Mouse (Mus musculus) heart, embryonic 14.5 days (tissue): Measurements from ENCODE around the gene Srarp. TPM values are rescaled to one million over a fixed set of nuclear protein-coding genes. Genes with fewer than 3 reads are reported as not detected.

Experiments used
- ATAC-seq: fragments of 200-750 bp; cut with Nextera tagmentation; 2 replicates; pipeline ENCODE4 v1.8.0; 2017; ENCODE audit warnings: low read depth, moderate TSS enrichment; ENCODE audit not compliant: insufficient number of reproducible peaks, insufficient read depth, low FRiP score
- H3K27ac ChIP-seq, 2 experiments: fragments of 200-500 bp in 1 of 2; fragments of 300-500 bp in 1 of 2; sonication (generic) in 1 of 2; replicated peaks in 1 of 2; 2 replicates each; pipeline ENCODE4 v1.5.1; 2012 to 2014; ENCODE audit warnings: low read depth in 2 of 2, low read length in 2 of 2, control low read depth in 1 of 2, mild to moderate bottlenecking in 1 of 2, mixed read lengths in 1 of 2; ENCODE audit not compliant: control insufficient read depth in 1 of 2, insufficient read depth in 1 of 2
- H3K27me3 ChIP-seq: fragments of 300-500 bp; sonication (generic); 2 replicates; pipeline ENCODE4 v1.6.1; 2014; ENCODE audit warnings: mild to moderate bottlenecking, low read length, control low read depth; ENCODE audit not compliant: control insufficient read depth, insufficient read depth
- H3K36me3 ChIP-seq: fragments of 300-500 bp; sonication (generic); 2 replicates; pipeline ENCODE4 v1.6.1; 2014; ENCODE audit warnings: mild to moderate bottlenecking, control low read depth, low read length, mixed read lengths; ENCODE audit not compliant: control insufficient read depth, insufficient read depth
- H3K4me1 ChIP-seq, 2 experiments: fragments of 200-500 bp in 1 of 2; fragments of 300-500 bp in 1 of 2; sonication (generic) in 1 of 2; 2 replicates each; pipeline ENCODE4 v1.6.1; 2012 to 2014; ENCODE audit warnings: low read length in 2 of 2, control low read depth in 1 of 2, mixed read lengths in 1 of 2; ENCODE audit not compliant: control insufficient read depth in 2 of 2, insufficient read depth in 2 of 2
- H3K4me2 ChIP-seq: fragments of 300-500 bp; sonication (generic); 2 replicates; pipeline ENCODE4 v1.6.1; 2014; ENCODE audit warnings: mild to moderate bottlenecking, low read length
- H3K4me3 ChIP-seq, 2 experiments: fragments of 200-500 bp in 1 of 2; fragments of 300-500 bp in 1 of 2; sonication (generic) in 1 of 2; 2 replicates each; pipeline ENCODE4 v1.5.1; 2012 to 2014; ENCODE audit warnings: low read length in 2 of 2, mild to moderate bottlenecking in 2 of 2, control low read depth in 1 of 2, low read depth in 1 of 2, moderate library complexity in 1 of 2; ENCODE audit not compliant: control insufficient read depth in 1 of 2, insufficient read depth in 1 of 2
- H3K9ac ChIP-seq: fragments of 300-500 bp; sonication (generic); 2 replicates; pipeline ENCODE4 v1.6.1; 2014; ENCODE audit warnings: mild to moderate bottlenecking, low read length
- H3K9me3 ChIP-seq: fragments of 300-500 bp; sonication (generic); 2 replicates; pipeline ENCODE4 v1.6.1; 2016; ENCODE audit warnings: low read length, control low read depth; ENCODE audit not compliant: control insufficient read depth
- WGBS: fragments of 180-500 bp; shearing (Covaris S2); extraction: QIAGEN DNeasy Blood & Tissue Kit; methylation state at CpG from one replicate; pipeline ENCODE4 v1.1.7; 2014; 5-methylcytosine and 5-hydroxymethylcytosine counted together
- polyA plus RNA-seq: library from polyadenylated mRNA; unstranded; fragments of >200 nt; fragmentation: Nextera tagmentation; extraction: Ambion mirVana; gene quantifications from 2 replicates; pipeline ENCODE4 v1.2.1, GENCODE M21; 2014

Gene Srarp
- polyA plus RNA-seq, 1 experiment from 2014 or later, result not detected

GRCm38 (mm10) chr4:141471491-141471890, 35.6 kb upstream of the Srarp start:
- H3K27ac ChIP-seq, result no peak overlapping the region
- H3K9ac ChIP-seq, result no peak overlapping the region
- H3K36me3 ChIP-seq, result peaks cover 100% of the 10 kb centered on the region
- no peak overlapping the region for H3K4me2 ChIP-seq
- no peak overlapping the region for H3K4me3 ChIP-seq
- no peaks in the 10 kb centered on the region for H3K4me1 ChIP-seq
- WGBS, result 95% methylated on average over 16 of the region's 16 CpGs
- H3K27me3 ChIP-seq, result no peaks in the 10 kb centered on the region
- H3K9me3 ChIP-seq, result no peaks in the 10 kb centered on the region
- ATAC-seq, result no peak

GRCm38 (mm10) chr4:141469343-141469742, 33.4 kb upstream of the Srarp start:
- Histone ChIP-seq H3K4me1 (no peaks in the 10 kb centered on the region), H3K9me3 (no peaks in the 10 kb centered on the region), H3K9ac (no peak overlapping the region), H3K4me3 (no peak overlapping the region), H3K27me3 (no peaks in the 10 kb centered on the region), H3K4me2 (no peak overlapping the region), H3K36me3 (peaks cover 100% of the 10 kb centered on the region), H3K27ac (no peak overlapping the region)
- 95% methylated on average over 9 of the region's 9 CpGs for WGBS
- ATAC-seq, result no peak

- ATAC-seq, result no peak
- H3K4me3 ChIP-seq, result no peak overlapping the region
- H3K9me3 ChIP-seq, result no peaks in the 10 kb centered on the region
- H3K36me3 ChIP-seq, result peaks cover 100% of the 10 kb centered on the region
- 67% methylated on average over 10 of the region's 10 CpGs for WGBS
- no peaks in the 10 kb centered on the region for H3K4me1 ChIP-seq
- no peak overlapping the region for H3K4me2 ChIP-seq
- H3K27ac ChIP-seq, result no peak overlapping the region
- H3K9ac ChIP-seq, result no peak overlapping the region
- no peaks in the 10 kb centered on the region for H3K27me3 ChIP-seq
These were observed 32.7 kb upstream of the Srarp start for GRCm38 (mm10) chr4:141468576-141468975.

GRCm38 (mm10) chr4:141467581-141467927, 31.6 kb upstream of the Srarp start:
- Histone ChIP-seq H3K9me3 (no peaks in the 10 kb centered on the region), H3K4me1 (no peaks in the 10 kb centered on the region), H3K27ac (no peak overlapping the region), H3K9ac (no peak overlapping the region), H3K27me3 (no peaks in the 10 kb centered on the region), H3K4me2 (no peak overlapping the region), H3K36me3 (peaks cover 100% of the 10 kb centered on the region), H3K4me3 (no peak overlapping the region)
- ATAC-seq, result no peak
- 82% methylated on average over 6 of the region's 6 CpGs for WGBS

GRCm38 (mm10) chr4:141466844-141467580, 31.1 kb upstream of the Srarp start:
- no peak for ATAC-seq
- Histone ChIP-seq H3K9ac (no peak overlapping the region), H3K36me3 (peaks cover 100% of the 10 kb centered on the region), H3K27ac (no peak overlapping the region), H3K4me1 (no peaks in the 10 kb centered on the region), H3K4me3 (no peak overlapping the region), H3K4me2 (no peak overlapping the region), H3K9me3 (no peaks in the 10 kb centered on the region), H3K27me3 (no peaks in the 10 kb centered on the region)
- 89% methylated on average over 15 of the region's 15 CpGs for WGBS

GRCm38 (mm10) chr4:141466289-141466795, 30.4 kb upstream of the Srarp start:
- H3K4me1 ChIP-seq, result no peaks in the 10 kb centered on the region
- no peak for ATAC-seq
- no peak overlapping the region for H3K27ac ChIP-seq
- no peak overlapping the region for H3K9ac ChIP-seq
- 87% methylated on average over 16 of the region's 16 CpGs for WGBS
- H3K36me3 ChIP-seq, result peaks cover 96% of the 10 kb centered on the region
- no peaks in the 10 kb centered on the region for H3K27me3 ChIP-seq
- no peak overlapping the region for H3K4me3 ChIP-seq
- H3K4me2 ChIP-seq, result no peak overlapping the region
- no peaks in the 10 kb centered on the region for H3K9me3 ChIP-seq

- Histone ChIP-seq H3K27ac (no peak overlapping the region), H3K4me2 (no peak overlapping the region), H3K27me3 (no peaks in the 10 kb centered on the region), H3K4me1 (no peaks in the 10 kb centered on the region), H3K9me3 (no peaks in the 10 kb centered on the region), H3K9ac (no peak overlapping the region), H3K4me3 (no peak overlapping the region), H3K36me3 (peaks cover 89% of the 10 kb centered on the region)
- ATAC-seq, result no peak
- WGBS, result 92% methylated on average over 34 of the region's 34 CpGs
These were observed 29.8 kb upstream of the Srarp start for GRCm38 (mm10) chr4:141465512-141466288.
